18 mouse cellular contexts compared by ENCODE assay signal in genomic region chr1:155106310-155106709, GRCm38 (mm10).
"Had no signal": no experiment of that assay in that cellular context is flagged by ENCODE, and none has a peak within 500 bp of the region (broad histone marks: within the 10 kb centered on the region; RNA-seq: fewer than 3 reads in every experiment).

No protein-coding gene starts in this region.

- H3K27ac ChIP-seq: midbrain, embryonic 10.5 days; midbrain, embryonic 13.5 days; neural tube, embryonic 13.5 days; neural tube, embryonic 15.5 days had no signal

- H3K4me3 ChIP-seq: midbrain, embryonic 10.5 days; midbrain, embryonic 13.5 days; myocyte; neural tube, embryonic 13.5 days; neural tube, embryonic 15.5 days had no signal

- H3K9me3 ChIP-seq: midbrain, embryonic 10.5 days; midbrain, embryonic 13.5 days; neural tube, embryonic 13.5 days; neural tube, embryonic 15.5 days had no signal

- H3K27me3 ChIP-seq: midbrain, embryonic 13.5 days; neural tube, embryonic 13.5 days; neural tube, embryonic 15.5 days had no signal

- H3K9ac ChIP-seq: lung, embryonic 14.5 days; midbrain, embryonic 13.5 days; neural tube, embryonic 13.5 days; neural tube, embryonic 15.5 days had no signal

- DNase-seq: lung, adult 18-20 months; lung, embryonic 14.5 days; lung, postnatal 10 days; lung, postnatal 4 days; retina, postnatal 1 day; right cerebral cortex, adult 18-20 months; right cerebral cortex, postnatal 25 days; right cerebral cortex, postnatal 4 days; spleen, adult 18-20 months; thymus, adult 18-20 months; thymus, postnatal 14 days; thymus, postnatal 36 days had no signal

- H3K36me3 ChIP-seq: midbrain, embryonic 10.5 days; midbrain, embryonic 13.5 days; neural tube, embryonic 13.5 days; neural tube, embryonic 15.5 days had no signal

- ATAC-seq: midbrain, embryonic 13.5 days; midbrain, embryonic 16.5 days had no signal
